Mouse (Mus musculus) skeletal muscle tissue, adult 2 months (tissue): ENCODE results near the gene Fam174a.
A peak's percentile ranks its signal among the peaks of the same experiment; 100 is the strongest.

Experiments used
- DNase-seq: peaks from one replicate; pipeline ENCODE4 v3.0.0-alpha.2; 2012; ENCODE audit warnings: low read depth, low spot score

Fam174a gene

GRCm38 (mm10) chr1:95313393-95314228 is at the start of gene Fam174a:
Gene Fam174a, plus strand, starts transcription at chr1:95313623.
- DNase-seq, result peak; percentile 94

GRCm38 (mm10) chr1:95263843-95264242 is 49.6 kb upstream of the Fam174a start:
- no peak for DNase-seq

GRCm38 (mm10) chr1:95267950-95268724 is 45.3 kb upstream of the Fam174a start:
- DNase-seq, result peak; percentile 31

GRCm38 (mm10) chr1:95273321-95273720 is 40.1 kb upstream of the Fam174a start:
- no peak for DNase-seq

- DNase-seq, result no peak
Observed at GRCm38 (mm10) chr1:95308324-95308723, 5.1 kb upstream of the Fam174a start.

GRCm38 (mm10) chr1:95314229-95314555 is 769 bp downstream of the Fam174a start:
- DNase-seq, result no peak

- DNase-seq, result no peak
Observed at GRCm38 (mm10) chr1:95315981-95316380, 2.6 kb downstream of the Fam174a start.

- no peak for DNase-seq
Observed at GRCm38 (mm10) chr1:95322219-95322618, 8.8 kb downstream of the Fam174a start.

- DNase-seq, result no peak
Observed at GRCm38 (mm10) chr1:95323004-95323403, 9.6 kb downstream of the Fam174a start.

GRCm38 (mm10) chr1:95326856-95327255 is 13.4 kb downstream of the Fam174a start:
- no peak for DNase-seq

GRCm38 (mm10) chr1:95339618-95340017 is 26.2 kb downstream of the Fam174a start:
- peak; percentile 83 for DNase-seq

- no peak for DNase-seq
Observed at GRCm38 (mm10) chr1:95342242-95342641, 28.8 kb downstream of the Fam174a start.

- DNase-seq, result no peak
Observed at GRCm38 (mm10) chr1:95343585-95344485, 30.4 kb downstream of the Fam174a start.

GRCm38 (mm10) chr1:95354146-95354545 is 40.7 kb downstream of the Fam174a start:
- DNase-seq, result no peak

GRCm38 (mm10) chr1:95356904-95357303 is 43.5 kb downstream of the Fam174a start:
- DNase-seq, result no peak

GRCm38 (mm10) chr1:95363692-95364091 is 50.3 kb downstream of the Fam174a start:
- no peak for DNase-seq

- DNase-seq, result no peak
Observed at GRCm38 (mm10) chr1:95366616-95367373, 53.4 kb downstream of the Fam174a start.

GRCm38 (mm10) chr1:95367748-95368147 is 54.3 kb downstream of the Fam174a start:
- no peak for DNase-seq

- no peak for DNase-seq
Observed at GRCm38 (mm10) chr1:95375443-95375842, 62.0 kb downstream of the Fam174a start.

- no peak for DNase-seq
Observed at GRCm38 (mm10) chr1:95381028-95381427, 67.6 kb downstream of the Fam174a start.
